Mouse (Mus musculus) lung, postnatal 25 days (tissue): Measurements from ENCODE around the gene Adamts1.
A peak's percentile ranks its signal among the peaks of the same experiment; 100 is the strongest.

Experiments
- DNase-seq: peaks from one replicate; pipeline ENCODE4 v3.0.0; 2022; ENCODE audit warnings: low spot score

The Adamts1 gene

GRCm38 (mm10) chr16:85802954-85803353 lies at the start of gene Adamts1:
Gene Adamts1 (minus strand): TSS chr16:85803113.
- DNase-seq: peak; percentile 90

GRCm38 (mm10) chr16:85827066-85827465 lies 24.2 kb upstream of the Adamts1 start:
- DNase-seq: no peak

GRCm38 (mm10) chr16:85822330-85822916 lies 19.5 kb upstream of the Adamts1 start:
- no peak for DNase-seq

- no peak for DNase-seq
Measured at GRCm38 (mm10) chr16:85819808-85820458, 17.0 kb upstream of the Adamts1 start.

GRCm38 (mm10) chr16:85814116-85814515 lies 11.2 kb upstream of the Adamts1 start:
- no peak for DNase-seq

DNA sequence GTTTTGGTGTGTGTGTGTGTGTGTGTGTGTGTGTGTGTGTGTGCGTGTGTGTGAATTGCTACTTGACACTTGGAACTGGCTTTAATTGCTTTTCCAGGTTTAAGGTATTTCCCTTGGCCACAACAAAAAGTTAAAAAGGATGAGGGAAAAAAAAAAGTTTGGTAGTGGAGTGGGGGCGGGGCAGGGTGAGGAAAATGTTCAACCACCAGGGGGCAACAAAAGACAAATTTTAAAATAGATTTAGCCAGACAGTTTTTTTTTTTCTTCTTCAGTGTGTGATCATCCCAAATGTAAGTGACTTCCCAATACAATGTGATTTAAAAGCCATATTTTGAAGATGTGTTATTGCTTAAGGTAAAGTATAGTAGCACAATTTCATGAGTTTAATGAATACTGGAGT lies 4.7 kb upstream of the Adamts1 start:
- DNase-seq: peak; percentile 63

GRCm38 (mm10) chr16:85807072-85807471 lies 4.2 kb upstream of the Adamts1 start:
- peak; percentile 56 for DNase-seq

DNA sequence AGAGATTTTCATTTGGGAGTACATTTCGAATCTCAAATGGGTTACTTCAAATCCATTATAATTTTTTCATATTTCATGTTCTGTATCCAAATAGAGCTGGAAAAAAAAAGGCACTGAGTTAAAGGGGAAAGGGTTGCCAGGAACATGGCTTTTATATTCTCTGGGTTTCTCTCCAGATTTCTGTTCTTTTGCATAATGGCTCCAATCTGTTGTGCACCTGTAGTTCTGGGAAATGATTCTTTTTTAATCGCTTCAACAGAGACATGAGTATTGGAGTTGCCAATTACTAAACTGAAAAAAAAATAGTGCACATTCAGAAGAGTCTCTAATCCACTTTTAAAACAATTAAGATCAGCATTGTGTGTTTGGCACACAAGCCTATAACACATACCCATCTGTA lies 2.7 kb upstream of the Adamts1 start:
- DNase-seq: no peak

DNA sequence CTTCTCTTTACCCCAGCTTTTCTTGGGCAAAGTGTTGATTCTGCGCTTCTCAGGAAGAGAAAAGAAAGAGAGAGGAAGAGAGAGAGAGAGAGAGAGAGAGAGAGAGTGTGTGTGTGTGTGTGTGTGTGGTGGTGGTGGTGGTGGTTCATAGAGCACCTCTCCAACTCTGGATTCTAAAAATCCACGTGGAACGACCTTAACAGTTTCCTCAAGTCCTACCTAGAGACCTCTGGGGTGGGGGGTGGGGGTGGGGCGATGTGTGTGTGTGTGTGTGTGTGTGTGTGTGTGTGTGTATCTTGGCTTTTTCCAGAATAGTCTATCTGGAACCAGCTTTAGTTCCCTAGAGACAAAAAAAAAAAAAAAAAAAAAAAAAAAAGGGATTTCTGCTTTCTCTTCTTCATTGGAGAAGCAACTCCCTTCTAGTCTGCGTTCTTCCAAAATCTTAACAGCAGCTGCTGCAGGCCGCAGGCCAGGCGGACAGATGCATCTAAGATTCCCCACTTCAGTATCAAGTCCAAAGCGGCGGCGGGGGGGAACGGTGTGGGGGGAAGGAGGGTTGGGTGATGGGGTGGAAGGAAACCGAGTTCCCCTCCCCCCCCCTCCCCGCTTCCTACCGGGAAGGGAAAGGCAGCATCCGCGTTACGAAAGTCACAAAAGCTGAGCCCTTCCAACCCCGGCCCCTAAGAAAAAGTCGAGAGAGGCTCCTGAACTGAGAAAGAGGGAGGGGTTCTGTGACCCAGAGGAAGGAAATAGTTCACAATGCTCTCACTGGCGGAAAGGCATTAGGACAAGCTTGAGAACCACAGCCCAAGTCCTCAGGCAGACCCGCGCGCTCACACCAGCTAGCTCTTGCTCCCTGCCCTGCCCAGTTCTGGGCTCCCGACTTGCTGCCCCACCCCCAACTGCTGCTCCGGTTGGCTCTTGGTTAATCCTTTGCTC lies 969 bp upstream of the Adamts1 start:
- DNase-seq: peak; percentile 88

DNA sequence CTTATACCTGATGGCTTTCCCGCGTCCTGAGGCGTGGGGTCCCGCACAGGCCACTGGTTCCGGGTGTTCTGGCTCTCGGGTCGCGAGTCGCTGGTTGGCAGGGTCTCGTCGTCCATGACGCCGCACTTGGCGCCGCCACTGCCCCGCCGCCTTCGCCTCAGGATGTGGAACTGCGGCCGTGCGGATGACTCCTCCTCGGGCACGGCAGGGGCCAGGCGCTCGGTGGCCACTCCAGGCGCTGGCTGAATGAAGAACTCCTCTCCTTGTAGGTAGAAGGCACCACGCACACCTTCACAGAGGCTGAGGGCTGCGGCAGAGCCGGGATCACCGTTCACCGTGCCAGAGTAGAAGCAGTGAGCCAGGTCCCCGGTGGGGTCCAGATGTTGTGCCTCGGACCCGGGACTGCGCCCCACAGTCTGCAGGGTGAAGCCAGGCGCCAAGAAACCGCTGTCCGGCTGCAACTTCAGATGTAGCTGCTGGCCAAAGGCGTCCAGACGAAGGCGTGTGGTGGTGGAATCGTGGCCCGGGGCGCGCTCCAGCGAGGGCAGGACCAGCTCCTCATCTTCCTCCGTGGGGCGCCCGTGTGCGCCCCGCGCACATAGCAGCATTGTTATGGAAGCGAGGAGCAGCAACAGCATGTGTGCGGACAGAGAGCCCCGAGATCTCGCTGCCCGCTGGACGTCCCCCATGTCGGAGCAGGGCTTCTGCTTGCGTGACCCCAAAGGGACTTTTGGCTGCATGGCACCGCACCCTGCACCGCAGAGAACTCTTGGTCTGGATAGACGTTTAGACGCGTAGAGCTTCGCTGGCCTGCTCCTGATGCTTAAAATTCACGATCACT lies 722 bp downstream of the Adamts1 start:
- peak; percentile 29 for DNase-seq

DNA sequence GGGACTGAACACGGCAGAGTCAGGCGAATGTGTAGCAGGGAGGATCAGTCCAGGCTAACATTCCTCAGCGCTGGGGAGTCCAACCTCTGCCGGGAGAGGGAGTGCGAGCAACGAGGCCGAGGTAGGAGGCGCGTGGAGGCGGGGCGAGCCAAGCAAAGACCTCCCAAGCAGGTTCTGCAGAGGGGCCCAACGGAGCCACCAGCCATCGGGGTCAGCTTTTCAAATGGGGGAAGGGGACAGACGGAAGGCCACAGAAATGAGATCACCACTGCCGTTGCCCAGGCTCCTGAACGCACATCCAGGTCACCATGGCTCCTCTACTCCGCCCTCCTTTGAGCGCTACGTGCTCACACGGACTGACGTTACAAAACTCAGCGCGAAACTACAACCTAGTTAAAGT lies 1.7 kb downstream of the Adamts1 start:
- peak; percentile 70 for DNase-seq

- peak; percentile 93 for DNase-seq
Measured at GRCm38 (mm10) chr16:85800691-85801090, 2.2 kb downstream of the Adamts1 start.

- DNase-seq: no peak
Measured at GRCm38 (mm10) chr16:85799971-85800370, 2.9 kb downstream of the Adamts1 start.

DNA sequence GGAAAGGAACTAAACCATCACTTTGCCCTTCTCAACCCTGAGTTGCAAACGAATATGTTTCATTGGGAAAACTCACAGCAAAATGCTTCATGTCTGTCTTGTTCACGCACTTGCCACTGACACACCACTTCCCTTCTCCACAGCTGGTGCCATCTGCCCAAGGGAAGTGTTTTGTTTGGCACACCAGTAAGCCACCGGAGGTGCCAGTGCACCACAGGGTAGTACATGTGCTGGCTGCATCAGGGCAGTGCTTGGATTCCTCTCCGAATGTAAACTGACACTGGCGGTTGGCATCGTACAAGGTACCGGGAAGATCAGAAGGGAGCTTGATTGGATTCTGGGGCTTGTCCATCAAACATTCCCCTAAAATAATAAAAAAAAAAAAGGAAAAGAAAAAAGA lies 4.6 kb downstream of the Adamts1 start:
- DNase-seq: no peak

DNA sequence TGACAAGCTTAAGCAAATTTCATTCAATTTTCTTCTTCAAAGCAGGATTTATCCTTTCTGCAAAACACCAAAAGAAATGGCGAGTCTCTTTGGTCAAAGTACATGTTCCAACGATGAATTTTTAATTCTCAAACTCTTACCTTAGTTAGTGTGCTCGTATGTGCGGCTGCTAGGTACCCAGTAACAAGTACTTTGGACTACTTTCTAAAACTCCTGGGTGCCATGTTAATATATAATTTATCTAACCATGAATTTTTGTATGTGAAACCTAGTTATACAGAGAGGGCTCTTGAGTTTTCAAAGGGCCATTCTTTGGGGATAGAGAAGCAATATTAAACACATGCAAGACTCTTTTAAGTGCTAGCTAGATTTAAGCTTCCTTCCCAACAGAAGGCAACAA lies 5.8 kb downstream of the Adamts1 start:
- DNase-seq: no peak

- no peak for DNase-seq
Measured at GRCm38 (mm10) chr16:85795731-85796130, 7.2 kb downstream of the Adamts1 start.

DNA sequence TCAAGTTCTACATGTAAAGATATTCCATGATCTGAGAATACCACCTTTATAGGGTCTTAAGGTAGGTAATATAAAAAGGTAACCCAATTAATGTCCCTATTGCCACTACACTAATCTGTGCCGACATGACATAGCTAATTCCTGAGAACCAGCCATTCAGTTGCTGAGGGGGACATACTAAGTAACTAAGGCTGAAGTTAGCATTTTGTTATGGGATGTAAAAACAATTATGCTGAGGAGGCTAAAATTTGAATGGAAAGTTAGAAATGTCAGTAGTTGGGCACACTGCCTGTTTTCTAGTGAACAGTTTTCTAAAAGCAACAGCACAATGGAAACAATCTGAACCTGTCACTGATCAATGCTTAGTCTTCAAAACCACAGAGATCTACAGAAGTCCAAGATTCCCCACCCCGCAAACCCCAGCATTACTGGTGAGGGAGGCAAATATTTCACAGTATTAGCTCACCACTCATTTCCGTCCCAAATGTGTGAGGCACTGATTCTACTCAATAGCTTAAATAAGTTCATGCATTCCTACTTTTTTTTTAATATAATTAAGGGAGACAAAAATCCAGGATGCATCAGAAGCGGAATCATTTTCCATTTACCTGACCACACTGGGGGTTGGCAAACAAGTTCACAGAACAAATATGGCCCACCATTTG lies 9.6 kb downstream of the Adamts1 start:
- DNase-seq: no peak

DNA sequence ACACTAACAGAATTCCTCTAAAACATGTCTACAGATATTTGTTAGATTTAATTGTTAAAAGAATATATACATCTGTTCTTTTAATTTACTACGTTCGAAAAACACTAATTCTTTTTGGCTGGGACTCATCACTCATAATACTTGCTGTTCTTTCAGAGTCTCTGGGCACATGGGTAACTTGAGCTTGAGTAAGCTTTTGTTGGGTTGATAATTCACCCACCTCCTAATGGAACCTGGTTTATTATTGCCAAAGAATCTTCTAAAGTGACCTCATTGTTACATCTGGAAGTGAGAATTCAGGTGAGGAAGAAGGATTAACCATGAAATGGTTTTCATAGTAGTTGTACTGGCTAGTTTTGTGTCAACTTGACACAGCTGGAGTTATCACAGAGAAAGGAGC lies 21.8 kb downstream of the Adamts1 start:
- no peak for DNase-seq

GRCm38 (mm10) chr16:85779775-85780174 lies 23.1 kb downstream of the Adamts1 start:
- no peak for DNase-seq

GRCm38 (mm10) chr16:85772272-85772671 lies 30.6 kb downstream of the Adamts1 start:
- DNase-seq: no peak

DNA sequence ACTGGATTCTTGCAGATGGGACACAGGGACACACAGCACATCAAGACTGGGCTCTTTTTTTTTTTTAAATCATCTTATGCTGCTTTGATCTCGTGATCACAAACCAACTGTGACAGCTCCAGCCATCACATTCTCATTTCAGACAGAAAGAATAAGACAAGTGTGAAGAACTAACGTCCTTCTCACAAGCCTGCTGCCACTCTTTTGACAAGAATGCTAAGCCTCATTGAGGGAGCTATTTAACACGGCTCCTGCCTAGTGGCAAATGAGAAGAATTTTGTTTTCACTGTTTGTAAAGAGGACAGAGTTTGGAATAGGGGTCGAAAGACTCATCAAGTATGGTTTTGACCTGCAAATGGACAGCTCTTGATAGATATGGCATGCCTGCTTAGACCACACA lies 35.6 kb downstream of the Adamts1 start:
- DNase-seq: no peak
